Mouse (Mus musculus): ENCODE measurements around the gene Rnf121.

- TF ChIP-seq POLR2A (IDR thresholded peaks at IDR 0.05; ENCODE audit: low read depth, low read length), result no peak
- no peak for TF ChIP-seq RCOR1 (conservative IDR thresholded peaks at IDR 0.05; ENCODE audit: low read depth, low read length)
- TF ChIP-seq MAFK (IDR thresholded peaks at IDR 0.05; ENCODE audit: insufficient replicate concordance, low read length), result no peak
- TF ChIP-seq CTCF (conservative IDR thresholded peaks at IDR 0.05 in 1 of 2, IDR thresholded peaks at IDR 0.05 in 1 of 2; ENCODE audit: low read depth in 2 of 2, low read length in 2 of 2), result no peak
- TF ChIP-seq EP300 (IDR thresholded peaks at IDR 0.05; ENCODE audit: low read length), result no peak
- TF ChIP-seq BHLHE40 (IDR thresholded peaks at IDR 0.05; ENCODE audit: low read depth, low read length), result no peak
Measured at GRCm38 (mm10) chr7:102063891-102064290, 1.4 kb downstream of the Rnf121 start.
